Mouse (Mus musculus) fibroblast of lung, adult 2 months (primary cell): ENCODE measurements around the gene Carmil1.
"Not testable (repeated sequence)": the region's sequence is repeated elsewhere in the genome, so short reads cannot be mapped to it uniquely, and the experiment has no call there.

Experiments used
- DNase-seq: peaks from one replicate; pipeline ENCODE4 v3.0.0-alpha.2; 2011; ENCODE audit warnings: low read depth

Carmil1 gene

GRCm38 (mm10) chr13:24152610-24153009 is 128.0 kb downstream of the Carmil1 start:
- DNase-seq = no peak

GRCm38 (mm10) chr13:24151335-24151734 is 129.3 kb downstream of the Carmil1 start:
- DNase-seq = no peak

GRCm38 (mm10) chr13:24148549-24148948 is 132.0 kb downstream of the Carmil1 start:
- DNase-seq = no peak

- DNase-seq = no peak
These were observed 133.6 kb downstream of the Carmil1 start for GRCm38 (mm10) chr13:24147006-24147405.

- no peak for DNase-seq
These were observed 134.1 kb downstream of the Carmil1 start for GRCm38 (mm10) chr13:24146541-24146940.

- no peak for DNase-seq
These were observed 135.7 kb downstream of the Carmil1 start for GRCm38 (mm10) chr13:24144858-24145257.

GRCm38 (mm10) chr13:24144141-24144540 is 136.5 kb downstream of the Carmil1 start:
- DNase-seq = no peak

GRCm38 (mm10) chr13:24136836-24137235 is 143.8 kb downstream of the Carmil1 start:
- DNase-seq = no peak

- peak; percentile 47 for DNase-seq
These were observed 145.0 kb downstream of the Carmil1 start for GRCm38 (mm10) chr13:24135282-24136230.

GRCm38 (mm10) chr13:24132866-24133265 is 147.7 kb downstream of the Carmil1 start:
- DNase-seq = no peak

- no peak for DNase-seq
These were observed 149.3 kb downstream of the Carmil1 start for GRCm38 (mm10) chr13:24131319-24131718.

GRCm38 (mm10) chr13:24130741-24131140 is 149.9 kb downstream of the Carmil1 start:
- DNase-seq = no peak

GRCm38 (mm10) chr13:24128731-24129130 is 151.9 kb downstream of the Carmil1 start:
- DNase-seq = no peak

GRCm38 (mm10) chr13:24125865-24126264 is 154.7 kb downstream of the Carmil1 start:
- DNase-seq = no peak

- DNase-seq = no peak
These were observed 163.3 kb downstream of the Carmil1 start for GRCm38 (mm10) chr13:24117181-24117812.

GRCm38 (mm10) chr13:24112689-24113348 is 167.8 kb downstream of the Carmil1 start:
- DNase-seq = no peak

GRCm38 (mm10) chr13:24110329-24110728 is 170.3 kb downstream of the Carmil1 start:
- no peak for DNase-seq

GRCm38 (mm10) chr13:24108282-24108681 is 172.3 kb downstream of the Carmil1 start:
- DNase-seq = no peak

- DNase-seq = no peak
These were observed 173.5 kb downstream of the Carmil1 start for GRCm38 (mm10) chr13:24107058-24107457.

- DNase-seq = no peak
These were observed 174.8 kb downstream of the Carmil1 start for GRCm38 (mm10) chr13:24105838-24106237.

GRCm38 (mm10) chr13:24105340-24105669 is 175.3 kb downstream of the Carmil1 start:
- DNase-seq = no peak

- not testable (repeated sequence) for DNase-seq
These were observed 175.8 kb downstream of the Carmil1 start for GRCm38 (mm10) chr13:24104611-24105339.
